Mouse (Mus musculus) small intestine, adult 10 weeks (tissue): ENCODE data around the gene Phf1. TPM values are rescaled to one million over a fixed set of nuclear protein-coding genes. Genes with fewer than 3 reads are reported as not detected.

Source experiments
- polyA plus RNA-seq: library from polyadenylated mRNA; stranded (reverse); fragments of 350-450 nt; fragmentation: Illumina TruSeq; extraction: RNeasy Lipid Tissue Mini Kit (QIAGEN cat#74804); gene quantifications from one replicate; pipeline ENCODE4 v1.2.3, GENCODE M21; 2014; ENCODE audit warnings: low replicate concordance

Phf1 gene
- polyA plus RNA-seq, result 1.7 TPM

GRCm38 (mm10) chr17:26932839-26933398 is at the start of gene Phf1:
Phf1 (plus strand) TSS chr17:26933052.

GRCm38 (mm10) chr17:26916711-26917482 is 16.0 kb upstream of the Phf1 start, which contains the start of gene Kifc5b:
Kifc5b (plus strand) TSS chr17:26917091.

GRCm38 (mm10) chr17:26939178-26939972 is 6.5 kb downstream of the Phf1 start, which contains the start of gene Cuta:
Cuta (minus strand) TSS chr17:26939569.

GRCm38 (mm10) chr17:26941031-26941789 is 8.4 kb downstream of the Phf1 start, which contains the start of gene Syngap1:
Syngap1 (plus strand) TSS chr17:26941253.

GRCm38 (mm10) chr17:26972703-26973574 is 40.1 kb downstream of the Phf1 start, which contains the start of gene Zbtb9:
Zbtb9 (plus strand) TSS chr17:26973167.

Other genes with a start within 250 kb of the Phf1 start
- gene Crebrf, start 217.4 kb upstream of the Phf1 start, polyA plus RNA-seq, result 52.1 TPM
- 17.1 TPM for gene Bnip1, start 152.0 kb upstream of the Phf1 start, polyA plus RNA-seq
- not detected for gene Nkx2-5, start 88.0 kb upstream of the Phf1 start, polyA plus RNA-seq
- gene Kifc5b, start 16.0 kb upstream of the Phf1 start, polyA plus RNA-seq, result not detected
- 11.6 TPM for gene Cuta, start 6.5 kb downstream of the Phf1 start, polyA plus RNA-seq
- gene Syngap1, start 8.2 kb downstream of the Phf1 start, polyA plus RNA-seq, result 0.33 TPM
- gene Zbtb9, start 40.1 kb downstream of the Phf1 start, polyA plus RNA-seq, result 11.7 TPM
- 2.3 TPM for gene Bak1, start 96.0 kb downstream of the Phf1 start, polyA plus RNA-seq
- 1.2 TPM for gene Itpr3, start 124.3 kb downstream of the Phf1 start, polyA plus RNA-seq
- 2.1 TPM for gene Uqcc2, start 200.9 kb downstream of the Phf1 start, polyA plus RNA-seq
- gene Ip6k3, start 234.7 kb downstream of the Phf1 start, polyA plus RNA-seq, result not detected